Mouse (Mus musculus) splenic B cell, adult 2 months (primary cell): ENCODE results near the gene Epb41l3.

Experiments
- DNase-seq: peaks from one replicate; pipeline ENCODE4 v3.0.0-alpha.2; 2011; ENCODE audit warnings: low read depth, low spot score
- H3K27me3 ChIP-seq: 2 replicates; pipeline ENCODE4 v1.6.1; 2012; ENCODE audit warnings: mild to moderate bottlenecking, low read length, moderate library complexity, mixed read lengths; ENCODE audit not compliant: control insufficient read depth, poor library complexity, insufficient read depth, severe bottlenecking
- H3K36me3 ChIP-seq: 2 replicates; pipeline ENCODE4 v1.6.1; 2012; ENCODE audit warnings: mild to moderate bottlenecking, low read length, moderate library complexity, mixed read lengths; ENCODE audit not compliant: control insufficient read depth, poor library complexity, insufficient read depth, severe bottlenecking

Epb41l3 gene

GRCm38 (mm10) chr17:69192863-69193493, 117.5 kb downstream of the Epb41l3 start:
- Histone ChIP-seq H3K27me3 (no peaks in the 10 kb centered on the region), H3K36me3 (no peaks in the 10 kb centered on the region)
- DNase-seq: no peak

GRCm38 (mm10) chr17:69194599-69194998, 119.1 kb downstream of the Epb41l3 start:
- no peak for DNase-seq
- Histone ChIP-seq H3K36me3 (no peaks in the 10 kb centered on the region), H3K27me3 (no peaks in the 10 kb centered on the region)

DNA sequence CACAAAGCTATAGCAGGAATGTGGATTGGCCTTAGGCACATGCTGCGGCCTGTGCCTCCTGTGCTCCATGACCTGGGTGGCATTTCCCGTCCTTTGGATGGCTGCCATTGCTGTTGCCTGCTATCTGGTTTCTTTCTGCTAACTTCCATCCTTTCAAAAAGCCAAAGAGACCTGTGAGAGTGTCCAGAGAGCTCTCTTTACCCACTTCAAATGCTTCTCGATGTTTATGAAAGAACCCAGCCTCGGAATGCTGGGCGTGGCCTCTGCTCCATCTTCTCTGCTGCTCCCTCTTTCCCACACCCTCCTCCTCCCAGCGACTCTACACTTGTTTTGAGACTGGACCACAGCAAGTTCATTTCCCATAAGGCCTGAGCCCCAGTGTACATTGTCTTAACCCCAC, 120.3 kb downstream of the Epb41l3 start:
- DNase-seq: no peak
- H3K36me3 ChIP-seq: no peaks in the 10 kb centered on the region
- no peaks in the 10 kb centered on the region for H3K27me3 ChIP-seq

GRCm38 (mm10) chr17:69196656-69197055, 121.2 kb downstream of the Epb41l3 start:
- DNase-seq: no peak
- H3K27me3 ChIP-seq: no peaks in the 10 kb centered on the region
- H3K36me3 ChIP-seq: no peaks in the 10 kb centered on the region

- no peaks in the 10 kb centered on the region for H3K27me3 ChIP-seq
- no peak for DNase-seq
- H3K36me3 ChIP-seq: no peaks in the 10 kb centered on the region
Measured at GRCm38 (mm10) chr17:69198805-69199204, 123.3 kb downstream of the Epb41l3 start.

DNA sequence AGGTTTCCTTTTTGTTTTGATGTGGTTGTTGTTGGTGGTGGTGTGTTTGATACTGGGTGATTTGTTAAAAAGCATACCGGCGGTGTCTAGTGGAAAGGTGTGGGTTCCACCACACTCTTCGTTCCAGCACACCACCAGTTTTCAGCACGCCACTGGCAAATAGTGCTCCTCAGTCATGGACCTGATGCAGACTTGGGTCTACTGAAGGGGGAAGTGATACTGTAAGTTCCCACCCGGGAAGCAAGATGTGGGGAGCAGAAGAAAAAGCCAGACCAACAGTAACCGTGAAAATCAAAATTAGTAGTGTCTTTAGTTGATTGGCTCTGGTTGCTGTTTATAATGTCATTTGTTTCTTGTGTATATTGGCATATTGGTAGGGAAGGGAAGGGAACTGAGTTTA, 124.3 kb downstream of the Epb41l3 start:
- H3K36me3 ChIP-seq: no peaks in the 10 kb centered on the region
- no peak for DNase-seq
- no peaks in the 10 kb centered on the region for H3K27me3 ChIP-seq

DNA sequence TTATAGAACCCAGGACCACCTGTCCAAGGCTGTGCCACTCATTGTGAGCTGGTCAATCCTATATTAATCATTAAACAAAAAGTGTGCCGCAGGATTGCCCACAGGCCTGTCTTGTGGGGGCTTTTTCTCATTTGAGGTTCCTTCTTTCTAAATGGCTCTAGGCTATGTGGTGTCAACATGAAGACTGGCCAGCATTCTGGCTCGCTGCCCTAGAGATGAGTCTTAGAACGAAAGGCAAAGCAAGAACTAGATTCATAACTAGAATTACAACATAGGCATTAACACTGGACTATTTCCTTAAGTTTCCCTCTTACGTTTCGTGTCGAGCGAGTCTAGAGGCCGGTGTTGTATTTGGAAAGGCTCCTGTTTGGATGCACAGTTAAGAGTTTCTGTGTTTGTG, 125.5 kb downstream of the Epb41l3 start:
- no peaks in the 10 kb centered on the region for H3K36me3 ChIP-seq
- no peak for DNase-seq
- no peaks in the 10 kb centered on the region for H3K27me3 ChIP-seq

GRCm38 (mm10) chr17:69205282-69205999, 130.0 kb downstream of the Epb41l3 start:
- Histone ChIP-seq H3K27me3 (no peaks in the 10 kb centered on the region), H3K36me3 (no peaks in the 10 kb centered on the region)
- DNase-seq: no peak

- no peaks in the 10 kb centered on the region for H3K27me3 ChIP-seq
- no peaks in the 10 kb centered on the region for H3K36me3 ChIP-seq
- no peak for DNase-seq
Measured at GRCm38 (mm10) chr17:69207562-69208312, 132.3 kb downstream of the Epb41l3 start.

- no peaks in the 10 kb centered on the region for H3K27me3 ChIP-seq
- no peaks in the 10 kb centered on the region for H3K36me3 ChIP-seq
- no peak for DNase-seq
Measured at GRCm38 (mm10) chr17:69211065-69211464, 135.6 kb downstream of the Epb41l3 start.

DNA sequence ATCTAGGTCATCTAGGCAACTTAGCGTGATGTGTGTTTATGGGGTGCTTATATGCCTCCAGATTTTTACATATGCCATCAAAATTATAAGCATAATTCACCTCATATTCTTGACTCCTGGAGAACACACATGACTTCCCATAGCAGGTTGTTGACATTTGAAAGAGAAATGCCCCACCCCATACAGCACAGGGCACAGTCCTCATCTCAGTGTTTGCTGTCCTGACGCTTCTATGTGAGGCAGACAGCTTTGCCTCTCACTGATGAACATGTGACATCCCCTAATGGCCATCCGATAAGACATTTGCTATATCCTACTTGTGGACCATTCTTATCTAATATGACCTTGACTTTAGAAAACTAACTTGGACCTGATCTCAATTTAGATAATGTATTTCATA, 140.6 kb downstream of the Epb41l3 start:
- Histone ChIP-seq H3K27me3 (no peaks in the 10 kb centered on the region), H3K36me3 (no peaks in the 10 kb centered on the region)
- no peak for DNase-seq

DNA sequence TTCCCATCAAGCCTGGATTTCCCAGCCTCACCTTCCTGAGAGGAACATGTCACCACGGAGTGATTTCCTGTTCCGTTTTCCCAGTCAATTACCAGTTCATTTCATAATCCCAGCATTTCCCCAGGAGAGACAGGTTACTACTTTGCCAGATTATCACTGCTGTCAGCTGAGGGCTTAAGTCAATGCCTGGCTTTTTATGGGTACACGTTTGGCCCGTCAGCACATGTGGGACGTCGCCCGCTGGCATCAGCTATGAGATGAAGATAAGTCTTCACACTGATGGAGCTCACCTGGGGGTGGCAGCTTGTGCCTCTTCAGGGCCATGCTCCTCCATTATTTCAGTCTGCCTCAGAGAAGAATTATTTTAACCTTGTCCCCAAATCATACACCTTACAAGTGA, 145.4 kb downstream of the Epb41l3 start:
- no peaks in the 10 kb centered on the region for H3K36me3 ChIP-seq
- no peak for DNase-seq
- no peaks in the 10 kb centered on the region for H3K27me3 ChIP-seq

- H3K27me3 ChIP-seq: no peaks in the 10 kb centered on the region
- no peak for DNase-seq
Measured at GRCm38 (mm10) chr17:69221377-69221776, 145.9 kb downstream of the Epb41l3 start.

GRCm38 (mm10) chr17:69221966-69222692, 146.6 kb downstream of the Epb41l3 start:
- no peak for DNase-seq
- Histone ChIP-seq H3K36me3 (no peaks in the 10 kb centered on the region), H3K27me3 (no peaks in the 10 kb centered on the region)

More at GRCm38 (mm10) chr17:69221377-69221776, 145.9 kb downstream of the Epb41l3 start:
- no peaks in the 10 kb centered on the region for H3K36me3 ChIP-seq

- no peak for DNase-seq
- H3K27me3 ChIP-seq: no peaks in the 10 kb centered on the region
Measured at GRCm38 (mm10) chr17:69225996-69226395, 150.5 kb downstream of the Epb41l3 start.

More at GRCm38 (mm10) chr17:69225996-69226395, 150.5 kb downstream of the Epb41l3 start:
- no peaks in the 10 kb centered on the region for H3K36me3 ChIP-seq
